Mouse (Mus musculus): ENCODE measurements around the gene Enox1.
"Not testable (repeated sequence)": the region's sequence is repeated elsewhere in the genome, so short reads cannot be mapped to it uniquely, and the experiment has no call there.

DNA sequence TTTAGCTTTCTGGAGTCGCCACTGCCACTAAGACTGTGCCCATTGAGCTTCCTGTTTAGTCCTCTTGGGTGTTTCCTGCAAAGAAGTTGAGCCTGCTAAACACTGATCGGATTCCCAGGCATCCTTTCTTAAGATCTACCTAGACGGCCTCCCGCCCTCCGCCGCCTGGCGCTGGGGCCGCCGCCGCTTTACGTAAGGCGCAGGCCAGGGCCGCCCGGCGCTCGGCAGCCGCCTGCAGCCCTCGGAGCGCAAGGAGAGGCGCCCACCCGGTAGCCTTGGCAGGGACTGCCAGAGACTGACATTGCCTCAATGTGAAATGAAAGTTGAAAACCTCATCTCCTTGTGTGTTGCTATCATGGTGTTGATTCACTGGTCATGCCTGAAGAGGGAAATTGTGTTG, 383.0 kb downstream of the Enox1 start:
- TF ChIP-seq TAL1, GATA1 (IDR thresholded peaks at IDR 0.05; ENCODE audit: low read length): not testable (repeated sequence)
